Mouse (Mus musculus) heart, postnatal 0 days (tissue): ENCODE results near the gene Setd3. TPM values are rescaled to one million over a fixed set of nuclear protein-coding genes. Genes with fewer than 3 reads are reported as not detected.

ENCODE experiments used
- ATAC-seq: fragments of 200-750 bp; cut with Nextera tagmentation; 2 replicates; pipeline ENCODE4 v1.8.0; 2017; ENCODE audit warnings: low read depth, moderate number of reproducible peaks, moderate library complexity; ENCODE audit not compliant: insufficient read depth
- DNase-seq: peaks from one replicate; pipeline ENCODE4 v3.0.0-alpha.2; 2016; ENCODE audit warnings: low spot score
- H3K27ac ChIP-seq: fragments of 300-500 bp; sonication (generic); 2 replicates; pipeline ENCODE4 v1.5.1; 2014; ENCODE audit warnings: low read depth, mild to moderate bottlenecking
- H3K27me3 ChIP-seq: fragments of 300-500 bp; sonication (generic); 2 replicates; pipeline ENCODE4 v1.6.1; 2014; ENCODE audit warnings: low read length, mixed read lengths; ENCODE audit not compliant: control insufficient read depth, insufficient read depth
- H3K36me3 ChIP-seq: fragments of 300-500 bp; sonication (generic); replicated peaks from 2 replicates; pipeline ENCODE4 v1.6.1; 2014; ENCODE audit warnings: low read length, mixed read lengths; ENCODE audit not compliant: control insufficient read depth, insufficient read depth
- H3K4me1 ChIP-seq: fragments of 300-500 bp; sonication (generic); 2 replicates; pipeline ENCODE4 v1.6.1; 2014; ENCODE audit warnings: antibody characterized with exemption; ENCODE audit not compliant: control insufficient read depth, insufficient read depth
- H3K4me2 ChIP-seq: fragments of 300-500 bp; sonication (generic); 2 replicates; pipeline ENCODE4 v1.6.1; 2014; ENCODE audit warnings: low read depth, mild to moderate bottlenecking, low read length, moderate library complexity
- H3K4me3 ChIP-seq: fragments of 300-500 bp; sonication (generic); 2 replicates; pipeline ENCODE4 v1.5.1; 2014; ENCODE audit warnings: low read depth, low read length
- H3K9ac ChIP-seq: fragments of 300-500 bp; sonication (generic); replicated peaks from 2 replicates; pipeline ENCODE4 v1.6.1; 2014; ENCODE audit warnings: low read depth, low read length, mixed read lengths
- H3K9me3 ChIP-seq: fragments of 300-500 bp; sonication (generic); replicated peaks from 2 replicates; pipeline ENCODE4 v1.6.1; 2016; ENCODE audit warnings: low read length; ENCODE audit not compliant: control insufficient read depth
- CTCF ChIP-seq: IDR thresholded peaks from 2 replicates; pipeline ENCODE4 v1.5.1; 2016; ENCODE audit warnings: antibody characterized with exemption, control low read depth, low read depth
- EP300 ChIP-seq: IDR thresholded peaks from 2 replicates; pipeline ENCODE4 v1.6.1; 2016; ENCODE audit warnings: antibody characterized with exemption, low read depth
- whole genome bisulfite sequencing: fragments of 180-500 bp; shearing (Covaris S2); extraction: QIAGEN DNeasy Blood & Tissue Kit; methylation state at CpG from one replicate; pipeline ENCODE4 v1.1.7; 2014; 5-methylcytosine and 5-hydroxymethylcytosine counted together
- polyA plus RNA-seq: library from polyadenylated mRNA; unstranded; fragments of >200 nt; fragmentation: Nextera tagmentation; extraction: Ambion mirVana; gene quantifications from 2 replicates; pipeline ENCODE4 v1.2.1, GENCODE M21; 2015
- total RNA-seq: library from RNA; depleted of rRNA; stranded (reverse); fragments of >200 nt; gene quantifications from 2 replicates; pipeline ENCODE4 v1.2.3, GENCODE M21; 2014; ENCODE audit warnings: low replicate concordance

Setd3 gene
- total and polyA plus RNA-seq, 2 experiments from 2014 or later = 56.2 to 61.3 TPM

GRCm38 (mm10) chr12:108221712-108222111 is 42.6 kb upstream of the Setd3 start:
- Histone ChIP-seq H3K4me1 (peaks cover 12% of the 10 kb centered on the region), H3K9ac (no peak overlapping the region), H3K4me2 (no peak overlapping the region), H3K27me3 (no peaks in the 10 kb centered on the region), H3K36me3 (no peaks in the 10 kb centered on the region), H3K27ac (no peak overlapping the region), H3K9me3 (no peaks in the 10 kb centered on the region), H3K4me3 (no peak overlapping the region)
- 83% methylated on average over 7 of the region's 7 CpGs for WGBS
- DNase-seq = no peak
- ATAC-seq = no peak
- TF ChIP-seq EP300 (no peak), CTCF (no peak)

DNA sequence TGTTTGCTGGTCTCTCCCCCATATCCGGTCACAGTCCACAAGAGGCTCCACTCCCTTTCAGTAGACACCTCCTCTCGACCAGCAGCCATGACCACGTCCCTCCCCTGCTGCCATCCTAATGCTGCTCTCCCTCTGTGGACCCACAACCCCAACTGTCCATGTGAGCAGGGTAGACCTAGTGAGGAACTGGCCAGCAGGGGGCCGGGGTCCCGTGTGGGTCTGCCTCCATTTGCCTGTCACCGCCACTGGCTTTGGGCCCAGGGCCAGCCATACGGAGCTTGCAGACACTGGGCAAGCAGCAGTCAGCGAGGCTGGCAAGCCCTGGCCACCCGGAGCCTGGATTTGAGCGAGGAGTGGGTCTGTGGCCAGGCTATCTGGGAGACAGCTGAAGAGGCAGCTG is 42.1 kb upstream of the Setd3 start:
- Histone ChIP-seq H3K4me1 (peaks cover 12% of the 10 kb centered on the region), H3K9me3 (no peaks in the 10 kb centered on the region), H3K4me2 (no peak overlapping the region), H3K36me3 (no peaks in the 10 kb centered on the region), H3K4me3 (no peak overlapping the region), H3K9ac (no peak overlapping the region), H3K27ac (no peak overlapping the region), H3K27me3 (no peaks in the 10 kb centered on the region)
- DNase-seq (no peak), ATAC-seq (peak; percentile 48; the same call in 1 of the 2 replicates)
- WGBS = 42% methylated on average over 10 of the region's 10 CpGs
- no peak for TF ChIP-seq EP300
- TF ChIP-seq CTCF = peak; percentile 48

- H3K4me2 ChIP-seq = no peak overlapping the region
- DNase-seq = no peak
- H3K36me3 ChIP-seq = no peaks in the 10 kb centered on the region
- no peak overlapping the region for H3K27ac ChIP-seq
- no peaks in the 10 kb centered on the region for H3K9me3 ChIP-seq
- WGBS = 72% methylated on average over 12 of the region's 12 CpGs
- H3K4me3 ChIP-seq = no peak overlapping the region
- no peak for ATAC-seq
- no peak overlapping the region for H3K9ac ChIP-seq
- H3K4me1 ChIP-seq = peaks cover 9% of the 10 kb centered on the region
- no peaks in the 10 kb centered on the region for H3K27me3 ChIP-seq
- TF ChIP-seq EP300 (no peak), CTCF (no peak)
Observed at GRCm38 (mm10) chr12:108220621-108221020, 41.5 kb upstream of the Setd3 start.

DNA sequence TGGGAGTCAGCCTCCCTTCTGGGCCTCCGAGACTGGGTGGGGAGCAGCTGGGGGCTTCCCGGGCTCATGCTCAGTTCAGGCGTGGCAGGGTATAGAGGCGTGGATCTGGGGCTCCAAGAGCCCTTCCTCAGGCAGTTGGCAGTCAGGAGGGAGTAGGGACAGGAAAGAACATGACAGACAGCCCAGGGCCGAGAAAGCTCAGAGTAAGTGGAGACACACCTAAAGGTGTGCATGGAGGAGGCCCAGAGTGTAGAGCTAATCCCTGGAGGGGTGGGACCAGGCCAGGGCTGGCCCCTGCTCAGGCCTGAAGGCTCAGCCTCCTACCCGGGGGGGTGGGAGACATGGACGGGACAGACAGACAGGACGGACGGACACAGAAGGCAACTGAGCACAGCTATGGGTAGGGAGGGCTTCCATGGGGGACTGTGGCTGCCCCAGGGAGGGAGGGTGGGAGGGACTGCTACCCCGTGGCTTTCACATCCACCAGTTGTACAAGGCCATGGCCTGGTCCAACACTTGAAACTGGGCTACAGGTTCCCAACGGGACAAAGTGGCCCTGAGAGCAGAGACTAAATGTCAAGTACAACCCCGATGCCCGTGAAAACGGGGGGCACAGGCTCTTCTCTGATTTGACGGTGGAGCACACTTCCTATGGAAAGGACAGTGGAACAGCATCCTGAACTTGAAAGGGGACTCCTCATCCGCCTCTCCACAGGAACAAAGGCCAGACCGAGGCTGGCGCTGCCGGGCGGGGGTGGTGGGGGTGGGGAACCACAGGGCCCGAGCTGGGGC is 40.9 kb upstream of the Setd3 start:
- Histone ChIP-seq H3K4me3 (no peak overlapping the region), H3K9me3 (no peaks in the 10 kb centered on the region), H3K27me3 (no peaks in the 10 kb centered on the region), H3K9ac (no peak overlapping the region), H3K27ac (no peak overlapping the region), H3K4me1 (0 out of 2 replicates have a peak, but pooled peaks cover 7% of the 10 kb centered on the region), H3K4me2 (peak overlapping the region; percentile 9), H3K36me3 (no peaks in the 10 kb centered on the region)
- DNase-seq = no peak
- TF ChIP-seq EP300 (no peak), CTCF (no peak)
- ATAC-seq = no peak
- 71% methylated on average over 21 of the region's 21 CpGs for WGBS

DNA sequence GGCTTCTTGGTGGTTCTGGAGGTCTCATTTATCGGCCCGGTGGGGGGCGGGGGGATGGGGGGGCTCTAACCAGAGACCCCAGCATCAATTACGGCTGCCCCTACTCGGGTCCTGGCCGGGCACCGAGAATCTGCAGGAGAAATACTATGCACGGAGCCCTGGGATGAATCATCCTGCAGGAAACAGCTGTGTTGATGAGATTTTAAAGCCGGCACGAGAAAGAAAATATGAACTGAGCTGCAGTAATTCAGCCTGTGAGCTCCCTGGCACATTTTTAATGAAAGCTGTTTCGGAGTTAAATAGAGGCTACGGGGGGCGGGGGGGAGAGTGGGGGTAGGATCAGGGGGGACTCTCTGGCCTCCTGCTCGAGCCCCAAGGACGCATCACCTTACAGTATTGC is 40.0 kb upstream of the Setd3 start:
- Histone ChIP-seq H3K4me2 (peak overlapping the region; percentile 9), H3K27me3 (no peaks in the 10 kb centered on the region), H3K36me3 (no peaks in the 10 kb centered on the region), H3K9ac (no peak overlapping the region), H3K9me3 (no peaks in the 10 kb centered on the region), H3K4me1 (0 out of 2 replicates have a peak, but pooled peaks cover 8% of the 10 kb centered on the region), H3K4me3 (no peak overlapping the region), H3K27ac (no peak overlapping the region)
- WGBS = 59% methylated on average over 15 of the region's 15 CpGs
- TF ChIP-seq CTCF (no peak), EP300 (no peak)
- peak; percentile 43 for DNase-seq
- no peak for ATAC-seq
